Mouse (Mus musculus): Measurements from ENCODE around the gene Mdga2. TPM values are rescaled to one million over a fixed set of nuclear protein-coding genes. Genes with fewer than 3 reads are reported as not detected.

Gene Mdga2
- under 1 TPM; 0.33 to 0.49 TPM for total RNA-seq (2023)

DNA sequence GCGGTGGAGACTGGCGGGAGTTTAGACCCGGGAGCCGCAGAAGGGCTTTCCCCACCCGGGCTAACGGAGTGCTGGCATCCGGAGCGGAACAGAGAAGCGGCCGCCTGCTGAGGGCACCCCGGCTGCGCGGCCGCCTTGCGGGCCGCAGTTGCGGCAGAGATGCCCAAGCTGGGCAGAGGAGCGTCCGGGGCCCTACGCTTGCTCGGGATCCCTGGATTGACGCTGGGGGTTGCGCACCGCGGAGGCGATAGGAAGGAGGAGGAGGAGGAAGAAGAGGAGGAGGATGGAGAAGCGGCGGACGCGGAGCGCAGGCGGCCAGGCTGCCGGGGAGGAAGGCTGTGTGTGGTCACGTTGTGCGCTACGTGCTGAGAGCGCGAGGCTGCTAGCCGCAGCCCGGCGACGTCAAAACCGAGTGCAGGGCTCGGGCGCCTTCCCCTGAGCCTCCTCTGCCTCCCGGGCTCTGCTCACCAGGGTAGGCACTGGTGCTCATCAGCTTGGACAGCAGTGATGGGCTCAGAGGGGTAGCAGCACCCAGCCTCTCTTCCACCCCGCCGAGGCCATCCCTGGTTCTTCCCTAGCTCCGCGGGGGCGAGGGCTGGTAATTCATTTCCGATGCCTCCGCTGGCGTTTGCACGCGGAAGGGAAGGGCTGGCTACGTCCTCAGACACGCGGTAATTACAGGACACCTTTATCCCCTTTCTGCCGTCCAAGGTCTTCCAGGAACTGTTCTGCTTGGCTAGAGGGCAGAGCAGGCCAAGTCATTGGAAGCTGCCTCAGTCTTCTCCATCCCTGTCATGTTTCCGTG, at the start of gene Mdga2:
TSS of gene Mdga2 (minus strand) at position 329 of the 805 bp plus-strand sequence.

Measured in neutrophil, adult 59 days (primary cell).